Mouse (Mus musculus): ENCODE data around the gene Gm28035. TPM values are rescaled to one million over a fixed set of nuclear protein-coding genes. Genes with fewer than 3 reads are reported as not detected.

The Gm28035 gene
- polyA plus RNA-seq, 1 experiment = not detected

GRCm38 (mm10) chr2:30244595-30245178 lies 4.3 kb downstream of the Gm28035 start:
- Histone ChIP-seq H3K4me3 (ENCODE audit: insufficient read depth, low read depth, low read length) (no peak overlapping the region), H3K4me1 (ENCODE audit: control insufficient read depth, insufficient read depth, low read length) (peaks cover 24% of the 10 kb centered on the region), H3K27ac (ENCODE audit: insufficient read depth, low read depth, low read length) (no peak overlapping the region)
- WGBS = 72% methylated on average over 7 of the region's 7 CpGs
- TF ChIP-seq POLR2A (IDR thresholded peaks at IDR 0.05; ENCODE audit: insufficient read depth, low read depth, low read length) (no peak), CTCF (IDR thresholded peaks at IDR 0.05; ENCODE audit: insufficient read depth, low read depth, low read length) (no peak)

- H3K4me1 ChIP-seq (ENCODE audit: control insufficient read depth, insufficient read depth, low read length) = peaks cover 27% of the 10 kb centered on the region
- TF ChIP-seq POLR2A (IDR thresholded peaks at IDR 0.05; ENCODE audit: insufficient read depth, low read depth, low read length) (no peak), CTCF (IDR thresholded peaks at IDR 0.05; ENCODE audit: insufficient read depth, low read depth, low read length) (no peak)
- no peak overlapping the region for H3K4me3 ChIP-seq (ENCODE audit: insufficient read depth, low read depth, low read length)
- WGBS = 90% methylated on average over 5 of the region's 5 CpGs
- H3K27ac ChIP-seq (ENCODE audit: insufficient read depth, low read depth, low read length) = no peak overlapping the region
Measured at GRCm38 (mm10) chr2:30247036-30247435, 6.7 kb downstream of the Gm28035 start.

- Histone ChIP-seq H3K4me3 (ENCODE audit: insufficient read depth, low read depth, low read length) (no peak overlapping the region), H3K4me1 (ENCODE audit: control insufficient read depth, insufficient read depth, low read length) (peaks cover 27% of the 10 kb centered on the region), H3K27ac (ENCODE audit: insufficient read depth, low read depth, low read length) (no peak overlapping the region)
- TF ChIP-seq POLR2A (IDR thresholded peaks at IDR 0.05; ENCODE audit: insufficient read depth, low read depth, low read length) (no peak), CTCF (IDR thresholded peaks at IDR 0.05; ENCODE audit: insufficient read depth, low read depth, low read length) (no peak)
- 39% methylated on average over 4 of the region's 4 CpGs for WGBS
Measured at GRCm38 (mm10) chr2:30247681-30248080, 7.3 kb downstream of the Gm28035 start.

GRCm38 (mm10) chr2:30249182-30249581 lies 8.8 kb downstream of the Gm28035 start:
- 75% methylated on average over 3 of the region's 3 CpGs for WGBS
- H3K27ac ChIP-seq (ENCODE audit: insufficient read depth, low read depth, low read length) = no peak overlapping the region
- no peak for TF ChIP-seq POLR2A (IDR thresholded peaks at IDR 0.05; ENCODE audit: insufficient read depth, low read depth, low read length)
- TF ChIP-seq CTCF (IDR thresholded peaks at IDR 0.05; ENCODE audit: insufficient read depth, low read depth, low read length) = no peak

GRCm38 (mm10) chr2:30250166-30251128 lies 10.1 kb downstream of the Gm28035 start:
- 85% methylated on average over 10 of the region's 10 CpGs for WGBS
- no peak for TF ChIP-seq CTCF (IDR thresholded peaks at IDR 0.05; ENCODE audit: insufficient read depth, low read depth, low read length)
- no peak for TF ChIP-seq POLR2A (IDR thresholded peaks at IDR 0.05; ENCODE audit: insufficient read depth, low read depth, low read length)
- Histone ChIP-seq H3K4me1 (ENCODE audit: control insufficient read depth, insufficient read depth, low read length) (peaks cover 25% of the 10 kb centered on the region), H3K4me3 (ENCODE audit: insufficient read depth, low read depth, low read length) (no peak overlapping the region), H3K27ac (ENCODE audit: insufficient read depth, low read depth, low read length) (no peak overlapping the region)

More at GRCm38 (mm10) chr2:30249182-30249581, 8.8 kb downstream of the Gm28035 start:
- H3K4me3 ChIP-seq (ENCODE audit: insufficient read depth, low read depth, low read length) = no peak overlapping the region
- H3K4me1 ChIP-seq (ENCODE audit: control insufficient read depth, insufficient read depth, low read length) = peaks cover 31% of the 10 kb centered on the region

GRCm38 (mm10) chr2:30251417-30252104 lies 11.2 kb downstream of the Gm28035 start:
- Histone ChIP-seq H3K4me1 (ENCODE audit: control insufficient read depth, insufficient read depth, low read length) (peaks cover 25% of the 10 kb centered on the region), H3K27ac (ENCODE audit: insufficient read depth, low read depth, low read length) (peak overlapping the region; percentile 3; the same call in 1 of the 2 replicates), H3K4me3 (ENCODE audit: insufficient read depth, low read depth, low read length) (no peak overlapping the region)
- 80% methylated on average over 5 of the region's 5 CpGs for whole genome bisulfite sequencing
- no peak for TF ChIP-seq CTCF (IDR thresholded peaks at IDR 0.05; ENCODE audit: insufficient read depth, low read depth, low read length)
- no peak for TF ChIP-seq POLR2A (IDR thresholded peaks at IDR 0.05; ENCODE audit: insufficient read depth, low read depth, low read length)

- no peak for TF ChIP-seq CTCF (IDR thresholded peaks at IDR 0.05; ENCODE audit: insufficient read depth, low read depth, low read length)
- no peak for TF ChIP-seq POLR2A (IDR thresholded peaks at IDR 0.05; ENCODE audit: insufficient read depth, low read depth, low read length)
- WGBS = 34% methylated on average over 3 of the region's 3 CpGs
- Histone ChIP-seq H3K4me1 (ENCODE audit: control insufficient read depth, insufficient read depth, low read length) (peaks cover 30% of the 10 kb centered on the region), H3K4me3 (ENCODE audit: insufficient read depth, low read depth, low read length) (no peak overlapping the region), H3K27ac (ENCODE audit: insufficient read depth, low read depth, low read length) (0 out of 2 replicates have a peak overlapping the region, but pooled peaks have one; percentile 3)
Measured at GRCm38 (mm10) chr2:30252521-30252920, 12.2 kb downstream of the Gm28035 start.

GRCm38 (mm10) chr2:30253809-30254208 lies 13.4 kb downstream of the Gm28035 start:
- Histone ChIP-seq H3K4me3 (ENCODE audit: insufficient read depth, low read depth, low read length) (no peak overlapping the region), H3K27ac (ENCODE audit: insufficient read depth, low read depth, low read length) (no peak overlapping the region), H3K4me1 (ENCODE audit: control insufficient read depth, insufficient read depth, low read length) (peaks cover 38% of the 10 kb centered on the region)
- WGBS = 77% methylated on average over 5 of the region's 5 CpGs
- TF ChIP-seq POLR2A (IDR thresholded peaks at IDR 0.05; ENCODE audit: insufficient read depth, low read depth, low read length) (no peak), CTCF (IDR thresholded peaks at IDR 0.05; ENCODE audit: insufficient read depth, low read depth, low read length) (no peak)

All from olfactory bulb, adult 2 months (tissue).